Mouse (Mus musculus): ENCODE data around the gene A630089N07Rik. TPM values are rescaled to one million over a fixed set of nuclear protein-coding genes. Genes with fewer than 3 reads are reported as not detected.
"Not testable (repeated sequence)": the region's sequence is repeated elsewhere in the genome, so short reads cannot be mapped to it uniquely, and the experiment has no call there.

The A630089N07Rik gene
- 9.9 and 12.5 TPM in 2 replicates for total RNA-seq (2021)
- long read RNA-seq, partial matches to known transcripts: 1 of 1 reads
- long read RNA-seq, other reads (novel, unspliced or antisense): 0 of 1 reads

GRCm38 (mm10) chr16:98081889-98082818 lies at the start of gene A630089N07Rik:
Gene A630089N07Rik (minus strand): TSS chr16:98082450.
- DNase-seq: peak; percentile 82

DNA sequence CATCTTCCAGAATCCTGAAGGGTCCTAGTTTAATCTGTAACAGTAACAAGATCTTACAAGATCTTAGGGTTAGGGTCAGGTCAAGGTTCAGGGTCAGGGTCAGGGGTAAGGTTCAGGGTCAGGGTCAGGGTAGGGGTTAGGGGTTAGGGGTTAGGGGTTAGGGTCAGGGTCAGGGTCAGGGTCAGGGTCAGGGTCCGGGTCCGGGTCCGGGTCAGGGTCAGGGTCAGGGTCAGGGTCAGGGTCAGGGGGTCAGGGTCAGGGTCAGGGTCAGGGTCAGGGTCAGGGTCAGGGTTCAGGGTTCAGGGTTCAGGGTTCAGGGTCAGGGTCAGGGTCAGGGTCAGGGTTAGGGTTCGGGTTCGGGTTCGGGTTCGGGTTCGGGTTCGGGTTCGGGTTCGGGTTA lies 24.9 kb upstream of the A630089N07Rik start:
- DNase-seq: no peak

- DNase-seq: not testable (repeated sequence)
Measured at GRCm38 (mm10) chr16:98081550-98081888, 731 bp downstream of the A630089N07Rik start.

DNA sequence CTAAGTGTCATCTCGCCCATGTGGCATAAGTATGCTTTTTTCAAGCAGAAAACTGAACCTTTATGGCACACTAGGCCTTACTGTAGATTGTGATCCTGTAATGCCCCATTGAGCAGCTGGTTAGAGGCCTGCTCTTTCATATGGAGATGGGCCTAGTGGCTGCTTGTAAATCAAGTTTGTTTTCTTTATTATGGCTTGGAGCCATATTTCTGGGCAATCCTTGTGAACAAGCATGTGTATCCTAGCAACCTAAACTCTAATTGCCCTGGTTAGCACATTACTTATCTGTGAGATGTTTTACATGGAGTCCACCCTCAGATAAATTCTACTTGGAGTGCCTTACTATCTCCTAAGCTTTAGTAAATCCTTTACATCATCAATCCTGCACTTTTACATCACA lies 1.1 kb downstream of the A630089N07Rik start:
- DNase-seq: not testable (repeated sequence)

DNA sequence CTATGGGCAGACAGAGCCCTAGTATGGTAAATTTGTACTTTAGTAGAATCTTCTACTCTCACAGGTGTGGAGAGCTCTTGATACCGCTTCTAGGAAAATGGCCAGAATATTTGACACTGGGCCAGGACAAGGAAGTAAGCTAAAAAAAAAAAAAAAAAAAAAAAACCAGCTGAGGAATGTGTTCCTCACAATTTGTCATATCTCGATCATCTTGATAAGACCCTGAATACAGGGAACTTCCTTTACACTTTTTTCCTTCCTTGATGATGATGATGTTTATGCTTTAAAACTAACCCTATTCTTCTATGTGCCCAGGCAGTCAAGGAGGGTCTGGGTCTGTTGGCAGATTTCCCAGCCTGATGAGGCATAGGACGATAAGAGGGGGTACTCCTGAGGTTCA lies 2.9 kb downstream of the A630089N07Rik start:
- not testable (repeated sequence) for DNase-seq

DNA sequence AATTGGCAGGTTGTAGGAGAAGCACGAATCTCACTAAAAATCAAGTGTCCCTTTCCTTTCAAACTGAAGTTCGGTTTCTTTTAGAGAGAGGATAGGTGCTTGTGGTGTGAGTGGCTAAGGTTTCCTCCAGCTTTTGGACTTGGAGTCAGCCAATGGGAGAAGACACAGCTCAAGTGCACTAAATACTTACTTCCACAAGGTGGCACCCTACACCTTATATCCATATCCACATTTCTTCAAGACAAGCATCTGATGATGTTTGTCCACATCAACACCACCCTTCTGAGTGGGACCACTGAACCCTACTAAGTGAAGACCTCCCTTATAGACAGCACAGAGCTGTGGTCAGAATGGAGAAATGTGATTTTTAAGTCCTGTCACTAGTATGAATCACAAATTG lies 40.6 kb downstream of the A630089N07Rik start:
- DNase-seq: no peak

DNA sequence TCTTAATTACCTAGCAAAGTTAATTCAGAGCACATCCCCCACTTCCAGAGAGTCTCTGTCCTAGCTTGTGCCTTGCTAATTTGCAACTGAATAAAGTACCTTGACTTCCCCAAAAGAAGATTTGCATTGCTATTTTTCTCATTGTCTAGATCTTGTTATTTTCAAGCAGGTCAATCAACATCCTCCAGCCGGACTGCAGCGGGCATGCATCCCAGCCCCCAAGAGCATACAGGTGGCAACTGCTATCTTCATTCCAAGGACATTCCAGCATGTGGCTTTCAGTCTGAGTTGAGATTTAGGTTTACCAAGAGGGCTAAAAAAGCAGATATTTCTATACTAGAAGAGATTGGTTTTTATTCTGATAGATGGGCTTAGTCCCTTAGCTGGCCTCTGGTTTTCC lies 47.3 kb downstream of the A630089N07Rik start:
- not testable (repeated sequence) for DNase-seq

DNA sequence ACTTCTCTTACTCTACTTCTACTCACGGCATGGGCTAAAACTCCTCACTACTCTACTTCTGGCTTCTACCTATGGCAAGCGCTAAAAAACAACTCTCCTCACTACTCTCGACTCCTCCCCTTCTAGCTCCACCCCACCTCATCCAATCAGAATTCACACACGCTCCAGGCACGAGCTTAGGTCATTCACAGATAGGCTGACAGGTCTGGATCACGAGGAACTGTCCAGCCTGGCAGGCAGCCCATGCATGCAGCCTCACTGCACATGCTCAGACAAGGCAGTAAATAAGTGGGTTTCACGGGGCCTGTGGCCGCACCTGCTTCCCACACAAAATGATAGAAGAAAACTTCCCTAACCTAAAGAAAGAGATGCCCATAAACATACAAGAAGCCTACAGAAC lies 56.1 kb downstream of the A630089N07Rik start:
- not testable (repeated sequence) for DNase-seq

DNA sequence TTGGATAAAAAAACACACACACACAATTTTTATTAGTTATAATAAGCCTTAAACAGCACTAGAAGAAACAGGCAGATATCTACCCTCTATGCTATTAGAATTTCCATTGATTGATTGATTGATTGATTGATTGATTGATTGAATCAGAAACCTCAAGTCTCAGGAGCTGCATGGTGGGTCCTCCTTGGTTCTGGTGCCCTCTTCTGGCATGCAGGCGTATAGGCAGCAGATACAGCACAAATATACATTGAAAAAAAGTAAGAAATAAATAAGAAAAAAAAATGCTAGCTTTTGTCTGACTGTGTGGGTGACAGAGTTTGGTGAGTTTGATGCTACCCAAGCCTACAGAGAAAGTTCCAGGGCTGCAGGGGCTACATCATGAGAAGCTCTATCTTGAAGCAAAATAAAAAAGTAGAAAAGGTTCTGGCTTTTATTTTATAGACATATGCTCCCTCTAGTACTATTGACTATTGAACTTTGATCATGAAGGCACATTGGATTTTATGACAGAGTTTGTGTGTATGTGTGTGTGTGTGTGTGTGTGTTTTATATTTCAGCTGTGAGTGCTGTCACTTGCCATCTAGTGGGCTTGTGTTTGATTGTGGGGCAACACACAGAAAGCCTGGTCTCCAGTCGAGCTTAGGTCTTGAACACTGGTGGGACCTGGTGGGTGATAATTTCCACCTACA lies 59.4 kb downstream of the A630089N07Rik start:
- no peak for DNase-seq

- DNase-seq: no peak
Measured at GRCm38 (mm10) chr16:98022081-98022480, 60.2 kb downstream of the A630089N07Rik start.

- not testable (repeated sequence) for DNase-seq
Measured at GRCm38 (mm10) chr16:97997383-97997731, 84.9 kb downstream of the A630089N07Rik start.

DNA sequence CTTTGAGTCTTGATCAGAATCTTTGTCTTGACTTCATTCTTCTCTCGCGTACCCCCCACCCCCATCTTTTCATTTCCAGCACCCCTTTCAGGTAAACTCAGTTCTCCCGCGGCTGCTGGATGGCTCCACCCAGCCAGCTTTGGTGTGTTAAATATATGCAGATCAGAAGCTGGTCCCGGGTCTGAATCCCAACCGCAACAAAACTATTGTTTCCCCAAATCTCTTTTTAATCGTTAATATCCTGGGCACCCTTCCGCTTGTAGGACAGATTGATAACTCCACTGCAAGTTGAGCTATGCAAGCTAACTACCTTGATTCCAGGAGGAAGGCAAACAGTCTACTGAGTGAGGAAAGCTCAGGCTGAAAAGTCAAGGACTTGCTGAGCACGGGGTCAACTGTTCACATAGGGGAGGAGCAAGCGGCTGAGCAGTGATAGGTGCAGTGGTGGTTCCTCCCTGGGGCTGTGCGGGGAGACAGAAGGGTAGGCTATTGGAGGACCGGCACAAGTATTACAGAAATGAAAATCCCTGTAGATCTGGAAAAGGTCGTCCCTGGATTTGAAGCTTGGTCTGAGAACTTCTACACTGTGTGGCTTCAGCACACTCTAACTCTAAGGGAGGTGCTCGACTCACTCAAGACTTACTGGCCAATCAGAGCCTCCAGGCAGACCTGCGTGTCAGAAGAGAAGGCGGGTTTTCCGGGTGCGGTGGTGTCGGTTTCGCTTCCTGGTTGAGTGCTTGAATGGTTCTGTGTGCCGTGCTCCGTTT lies 85.5 kb downstream of the A630089N07Rik start, which contains the start of gene B230307C23Rik:
TSS of gene B230307C23Rik (plus strand) at position 700 of the 767 bp plus-strand sequence.
- peak; percentile 81 for DNase-seq

- DNase-seq: peak; percentile 47
Measured at GRCm38 (mm10) chr16:97995849-97996615, 86.2 kb downstream of the A630089N07Rik start.

GRCm38 (mm10) chr16:97992477-97992876 lies 89.8 kb downstream of the A630089N07Rik start:
- not testable (repeated sequence) for DNase-seq

DNA sequence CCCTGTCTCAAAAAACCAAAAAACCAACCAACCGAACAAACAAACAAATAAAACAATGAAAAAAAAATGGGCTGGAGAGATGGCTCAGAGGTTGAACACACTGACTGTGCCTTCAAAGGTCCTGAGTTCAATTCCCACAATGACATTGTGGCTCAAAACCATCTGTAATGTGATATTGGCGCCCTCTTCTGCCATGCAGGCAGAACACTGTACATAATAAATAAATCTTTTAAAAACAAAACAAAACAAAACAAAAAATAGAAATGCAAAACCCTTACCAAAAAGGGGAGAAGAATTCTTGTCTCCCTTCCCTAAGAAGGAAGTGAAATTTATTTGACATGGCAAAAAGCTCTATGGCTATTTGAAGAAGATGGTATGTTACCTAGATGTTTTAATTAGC lies 90.7 kb downstream of the A630089N07Rik start:
- no peak for DNase-seq

DNA sequence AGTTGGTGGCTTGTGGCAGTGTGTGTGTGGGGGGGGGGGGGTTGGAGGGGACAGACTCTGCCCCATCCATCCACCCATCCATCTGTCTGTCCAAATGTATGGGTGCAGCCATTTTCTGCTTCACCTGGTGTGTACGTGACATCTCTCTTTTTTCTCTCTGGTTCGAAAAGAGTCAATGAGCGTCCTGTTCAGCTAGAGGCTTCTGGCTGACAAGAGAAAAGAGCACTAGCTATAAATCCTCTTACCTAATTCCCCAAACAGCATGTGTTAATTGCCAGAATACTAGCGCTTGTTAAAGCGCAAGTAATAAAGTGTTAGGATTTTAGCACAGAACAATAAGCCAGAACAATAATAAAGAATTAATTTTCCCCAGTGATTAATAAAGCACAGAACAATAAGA lies 97.7 kb downstream of the A630089N07Rik start:
- no peak for DNase-seq

- DNase-seq: no peak
Measured at GRCm38 (mm10) chr16:97981362-97981761, 100.9 kb downstream of the A630089N07Rik start.

DNA sequence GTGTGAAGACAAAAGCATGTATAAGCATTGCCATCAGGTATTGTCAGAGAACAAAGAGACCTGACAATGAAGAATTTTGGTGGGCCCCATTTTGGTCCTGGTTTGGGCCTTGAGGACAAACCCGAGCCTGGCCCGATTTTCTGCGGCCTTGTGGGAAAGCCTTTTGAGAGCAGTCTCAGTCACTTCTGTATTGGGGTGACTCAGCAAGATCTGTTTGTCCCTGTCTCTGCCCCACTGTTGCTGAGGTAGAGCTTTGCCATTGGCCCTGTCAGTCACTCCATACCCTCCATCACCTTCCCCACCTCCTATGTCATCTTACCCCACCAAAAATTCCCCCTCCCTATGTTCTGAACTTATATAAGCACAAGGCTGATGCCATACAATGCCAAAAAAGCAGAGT lies 104.5 kb downstream of the A630089N07Rik start:
- DNase-seq: no peak

- no peak for DNase-seq
Measured at GRCm38 (mm10) chr16:97977277-97977676, 105.0 kb downstream of the A630089N07Rik start.

- no peak for DNase-seq
Measured at GRCm38 (mm10) chr16:97963956-97964540, 118.2 kb downstream of the A630089N07Rik start.
